Mouse (Mus musculus) bone marrow, adult 2 months (tissue): Measurements from ENCODE around the gene Spocd1.

ENCODE experiments used
- CTCF ChIP-seq: fragments of 200-500 bp; IDR thresholded peaks from 2 replicates; pipeline ENCODE4 v1.5.1; 2011; ENCODE audit warnings: low read length, control low read depth; ENCODE audit not compliant: control insufficient read depth, insufficient read depth
- POLR2A ChIP-seq: fragments of 200-500 bp; IDR thresholded peaks from 2 replicates; pipeline ENCODE4 v1.6.1; 2011; ENCODE audit warnings: low read depth, mild to moderate bottlenecking, control low read depth, low read length, borderline replicate concordance; ENCODE audit not compliant: control insufficient read depth

DNA sequence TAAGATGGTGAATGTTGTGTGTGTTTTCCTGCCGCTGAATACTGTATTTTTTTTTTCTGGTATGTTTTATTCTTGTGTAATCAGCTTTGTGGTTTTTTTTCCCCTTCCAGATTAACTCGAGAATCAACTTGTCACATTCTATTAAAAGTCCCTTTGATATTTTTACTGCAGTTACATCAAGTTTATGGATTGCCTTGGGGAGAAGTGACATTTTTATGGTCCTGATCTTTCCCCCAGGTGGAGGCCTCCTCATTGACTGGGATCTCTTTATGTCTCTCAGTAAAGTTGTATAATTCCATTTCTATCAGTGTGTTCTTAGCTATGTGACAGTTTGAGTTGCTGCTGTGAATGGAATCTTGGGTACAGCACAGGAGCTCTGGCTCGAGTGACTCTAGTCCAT, 20.2 kb upstream of the Spocd1 start:
- TF ChIP-seq CTCF (no peak), POLR2A (no peak)
